11 mouse cellular contexts compared by ENCODE assay signal in the genomic region with DNA sequence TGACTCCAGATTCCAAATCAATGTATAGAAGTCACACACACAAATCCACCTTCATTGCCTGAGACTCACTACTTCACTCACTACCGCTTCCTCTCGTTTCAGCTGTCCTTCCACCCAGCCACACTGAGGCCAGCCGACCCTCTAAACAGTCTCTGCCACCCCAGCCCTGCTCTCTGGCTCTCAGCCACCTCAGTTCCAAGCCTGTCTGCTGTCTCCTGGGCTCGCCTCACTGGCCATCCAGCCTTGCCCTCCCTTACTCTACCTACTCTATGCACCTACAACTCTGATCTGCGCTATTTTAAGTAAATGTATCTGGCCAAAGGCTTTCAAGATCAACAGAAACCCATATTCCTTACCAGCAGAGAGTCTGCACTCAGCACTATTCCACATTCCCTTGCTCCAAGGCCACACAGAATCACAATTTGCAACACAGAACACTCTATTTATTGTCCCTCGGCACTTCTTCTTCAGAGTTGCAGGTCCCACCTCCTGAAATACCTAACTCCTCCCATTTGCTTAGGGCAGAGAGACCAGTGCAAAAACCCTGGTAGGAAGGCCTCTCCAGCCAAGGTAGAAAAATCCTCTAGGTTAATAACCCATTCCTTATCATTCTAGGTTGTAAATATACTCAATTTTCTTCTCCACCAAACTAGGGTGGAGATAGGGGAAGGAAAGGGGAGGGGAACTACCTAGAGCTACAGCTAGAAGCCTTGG. TPM values are rescaled to one million over a fixed set of nuclear protein-coding genes. Genes with fewer than 3 reads are reported as not detected.
DNase-seq lines count a peak whose midpoint lies in the region; ATAC-seq and TF ChIP-seq lines count a peak whose summit lies in the region.
"Had no signal": no experiment of that assay in that cellular context is flagged by ENCODE, and none has a peak within 500 bp of the region (broad histone marks: within the 10 kb centered on the region; RNA-seq: fewer than 3 reads in every experiment).

No protein-coding gene starts in this region.

- peak overlapping the region; percentile 72 for H3K4me2 ChIP-seq in CH12.LX (ENCODE audit: insufficient read depth, low read depth, poor library complexity, severe bottlenecking)
- H3K4me2 ChIP-seq in intestine, embryonic 14.5 days (ENCODE audit: low read length), result no peak overlapping the region
- H3K4me2 ChIP-seq: hindbrain, embryonic 15.5 days; liver, embryonic 13.5 days had no signal

- no peak overlapping the region for H3K4me3 ChIP-seq in kidney, adult 2 months (ENCODE audit: insufficient read depth, low read depth, low read length)
- H3K4me3 ChIP-seq in CH12.LX (replicated peaks in 1 of 3; ENCODE audit: low read depth in 2 of 3, low read length in 2 of 3, poor library complexity in 1 of 3), result peak overlapping the region in 1 of 3 experiments; percentile 3
- no peak overlapping the region for H3K4me3 ChIP-seq in intestine, embryonic 14.5 days (ENCODE audit: low read depth, low read length)
- H3K4me3 ChIP-seq: hindbrain, embryonic 15.5 days; liver, embryonic 13.5 days had no signal

- H3K9ac ChIP-seq in CH12.LX (ENCODE audit: insufficient read depth, low read depth), result peak overlapping the region; percentile 9; the same call in 1 of the 2 replicates
- H3K9ac ChIP-seq in intestine, embryonic 14.5 days (ENCODE audit: low read length), result no peak overlapping the region
- H3K9ac ChIP-seq: hindbrain, embryonic 15.5 days had no signal

- no peak for TF ChIP-seq RAD21 in CH12.LX (IDR thresholded peaks at IDR 0.05; ENCODE audit: low read depth, low read length)

- no peak for TF ChIP-seq POLR2A in kidney, adult 2 months (IDR thresholded peaks at IDR 0.05; ENCODE audit: low read depth, low read length)
- TF ChIP-seq POLR2A in CH12.LX (IDR thresholded peaks at IDR 0.05; ENCODE audit: low read depth, low read length), result no peak

- DNase-seq in kidney, adult 2 months, result no peak
- DNase-seq in kidney, adult 18-20 months, result no peak
- peak; percentile 21 for DNase-seq in CH12.LX (ENCODE audit: extremely low read depth)
- DNase-seq in ES-CJ7 (ENCODE audit: low read depth, low spot score), result peak; percentile 80
- DNase-seq in intestine, embryonic 14.5 days (ENCODE audit: low spot score), result no peak
- no peak for DNase-seq in thymus, postnatal 10 days (ENCODE audit: low spot score in 2 of 2)
- no peak for DNase-seq in right cerebral cortex, postnatal 14 days
- DNase-seq: liver, embryonic 13.5 days; midbrain, embryonic 14.5 days had no signal

- no peaks in the 10 kb centered on the region for H3K9me3 ChIP-seq in CH12.LX (replicated peaks; ENCODE audit: low read length)
- no peaks in the 10 kb centered on the region for H3K9me3 ChIP-seq in intestine, embryonic 14.5 days (ENCODE audit: control insufficient read depth, low read length)
- H3K9me3 ChIP-seq: hindbrain, embryonic 15.5 days; liver, embryonic 13.5 days had no signal

- ATAC-seq in intestine, embryonic 14.5 days (replicated peaks; ENCODE audit: low FRiP score, low TSS enrichment, low read depth), result peak; percentile 59
- ATAC-seq: forebrain, embryonic 14.5 days had no signal

- peak overlapping the region; percentile 41 for H3K27ac ChIP-seq in kidney, adult 2 months (ENCODE audit: insufficient read depth, low read depth, low read length)
- peak overlapping the region; percentile 19; the same call in 1 of the 2 replicates for H3K27ac ChIP-seq in CH12.LX (ENCODE audit: insufficient read depth, low read depth)
- no peak overlapping the region for H3K27ac ChIP-seq in intestine, embryonic 14.5 days (ENCODE audit: low read depth)
- H3K27ac ChIP-seq: hindbrain, embryonic 15.5 days; liver, embryonic 13.5 days had no signal

- dilution Hi-C loops in CH12.LX (cut with MboI; ENCODE audit: extremely low pct_ligation_motif_present, extremely low pct_unique_long_range_greater_than_20kb, low sequenced_read_pairs), result no loop called here

- H3K36me3 ChIP-seq in kidney, adult 2 months (ENCODE audit: control insufficient read depth, insufficient read depth, low read length), result no peaks in the 10 kb centered on the region; the same call in 1 of the 2 replicates
- H3K36me3 ChIP-seq in CH12.LX (replicated peaks in 1 of 2; ENCODE audit: control insufficient read depth in 1 of 2, insufficient read depth in 1 of 2, low read length in 1 of 2), result peaks cover 12 to 33% of the 10 kb centered on the region in 2 experiments
- peaks cover 26% of the 10 kb centered on the region for H3K36me3 ChIP-seq in intestine, embryonic 14.5 days (ENCODE audit: control insufficient read depth, insufficient read depth, low read length)

- no peaks in the 10 kb centered on the region for H3K27me3 ChIP-seq in kidney, adult 2 months (replicated peaks; ENCODE audit: control insufficient read depth, insufficient read depth, low read length)
- H3K27me3 ChIP-seq in CH12.LX (replicated peaks), result no peaks in the 10 kb centered on the region
- no peaks in the 10 kb centered on the region for H3K27me3 ChIP-seq in intestine, embryonic 14.5 days (replicated peaks; ENCODE audit: control insufficient read depth, insufficient read depth, low read length)
- H3K27me3 ChIP-seq: hindbrain, embryonic 15.5 days; liver, embryonic 13.5 days had no signal

- TF ChIP-seq CTCF in kidney, adult 2 months (conservative IDR thresholded peaks at IDR 0.05; ENCODE audit: insufficient read depth, insufficient read length, low read depth, low read length), result no peak
- no peak for TF ChIP-seq CTCF in CH12.LX (conservative IDR thresholded peaks at IDR 0.05 in 1 of 2, IDR thresholded peaks at IDR 0.05 in 1 of 2; ENCODE audit: low read depth in 2 of 2, low read length in 2 of 2)

- H3K4me1 ChIP-seq in kidney, adult 2 months (ENCODE audit: control insufficient read depth, insufficient read depth, low read length), result peaks cover 27% of the 10 kb centered on the region
- peaks cover 12 to 44% of the 10 kb centered on the region in 2 experiments for H3K4me1 ChIP-seq in CH12.LX (ENCODE audit: control insufficient read depth in 1 of 2, insufficient read depth in 2 of 2)
- H3K4me1 ChIP-seq in intestine, embryonic 14.5 days (replicated peaks; ENCODE audit: control insufficient read depth, insufficient read depth, low read length), result peaks cover 20% of the 10 kb centered on the region

- in situ Hi-C loops in CH12.LX (cut with MboI; ENCODE audit: low pct_ligation_motif_present, low pct_unique_long_range_greater_than_20kb, low sequenced_read_pairs), result no loop called here

- no peak for TF ChIP-seq EP300 in CH12.LX (IDR thresholded peaks at IDR 0.05; ENCODE audit: low read length)

- WGBS in kidney, adult 2 months, result 40% methylated on average over 6 of the region's 6 CpGs
- 65% methylated on average over 6 of the region's 6 CpGs for WGBS in intestine, embryonic 14.5 days

- H3K79me2 ChIP-seq in CH12.LX (replicated peaks; ENCODE audit: control insufficient read depth, extremely low read depth, insufficient read depth, poor library complexity, severe bottlenecking), result peaks cover 68% of the 10 kb centered on the region

TF ChIP-seq in CH12.LX, 34 proteins besides CTCF, POLR2A, EP300 and RAD21:
- no peak for TF ChIP-seq NELFE (IDR thresholded peaks at IDR 0.05; ENCODE audit: low read depth, low read length)
- no peak for TF ChIP-seq MAFK (IDR thresholded peaks at IDR 0.05; ENCODE audit: insufficient replicate concordance, low read length)
- no peak for TF ChIP-seq CHD1 (IDR thresholded peaks at IDR 0.05; ENCODE audit: low read depth, low read length)
- TF ChIP-seq ZKSCAN1 (IDR thresholded peaks at IDR 0.05; ENCODE audit: borderline replicate concordance, low read depth, low read length), result no peak

RNA-seq across cellular contexts. Expression of a gene that starts 6.7 kb away (rescaled TPM):
- polyA plus RNA-seq in kidney, adult 2 months (2012; rRNA removed), result 8.1 and 10.0 TPM in 2 replicates
- 5.8 and 6.0 TPM in 2 replicates for total RNA-seq in CH12.LX (2012; rRNA removed)
- total RNA-seq in CH12.LX (2014; rRNA removed), result 3.4 and 4.6 TPM in 2 replicates
- 3.8 and 4.5 TPM in 2 replicates for polyA plus RNA-seq in CH12.LX (2012; ENCODE audit: insufficient read length, low read depth)
- 14.7 and 16.1 TPM in 2 replicates for polyA plus RNA-seq in intestine, embryonic 14.5 days (2014; fragmentation: Nextera tagmentation; extraction: Ambion mirVana)

Comparison
In these comparisons a context has a peak if more than half of its experiments do, and no peak if none do; other contexts are left out.
1. DNase-seq: peak in CH12.LX (single experiment) and ES-CJ7 (single experiment); none in kidney, adult 2 months (single experiment), kidney, adult 18-20 months (single experiment), intestine, embryonic 14.5 days (single experiment), thymus, postnatal 10 days (0 of 2) and right cerebral cortex, postnatal 14 days (single experiment).